ENCODE assay signal across 8 mouse cellular contexts in the genomic region with DNA sequence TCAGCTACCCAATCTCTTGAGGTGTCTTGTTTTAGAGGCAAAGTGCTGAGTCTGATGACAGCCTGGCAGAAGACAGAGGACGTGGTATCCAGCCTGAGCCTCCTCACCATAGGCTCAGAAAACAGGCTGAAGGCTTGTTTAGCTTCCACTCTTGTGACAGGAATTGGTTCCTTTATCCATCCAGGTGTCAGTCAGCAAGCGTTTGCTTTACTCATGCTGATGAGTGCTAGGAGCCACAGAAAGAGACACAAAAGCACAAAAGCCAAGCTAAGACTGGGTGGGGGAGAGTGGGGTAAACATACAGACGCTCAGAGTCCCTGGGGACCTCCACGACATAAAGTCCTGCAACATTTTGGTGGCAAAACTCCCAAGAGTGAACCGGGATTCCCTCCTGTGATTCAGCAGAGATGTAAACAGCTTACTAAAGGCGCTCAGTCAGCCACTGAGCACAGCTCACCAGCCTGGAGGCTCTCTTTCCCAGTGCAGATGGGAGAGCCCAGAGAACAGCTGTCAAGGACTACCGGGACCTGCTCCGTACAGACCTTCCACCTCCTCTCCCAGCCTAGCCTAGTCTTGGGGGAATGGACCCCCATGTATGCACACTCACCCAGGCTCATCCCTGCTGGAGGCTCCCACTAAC. TPM values are rescaled to one million over a fixed set of nuclear protein-coding genes. Genes with fewer than 3 reads are reported as not detected.
DNase-seq lines count a peak whose midpoint lies in the region; ATAC-seq lines count a peak whose summit lies in the region.

No protein-coding gene starts in this region.

- peaks cover 3% of the 10 kb centered on the region; the same call in 1 of the 2 replicates for H3K9me3 ChIP-seq in heart, embryonic 10.5 days
- peaks cover 8% of the 10 kb centered on the region; the same call in 1 of the 2 replicates for H3K9me3 ChIP-seq in heart, embryonic 16.5 days (replicated peaks; ENCODE audit: control insufficient read depth, low read length)
- H3K9me3 ChIP-seq in liver, embryonic 16.5 days (replicated peaks; ENCODE audit: control insufficient read depth, low read length) = no peaks in the 10 kb centered on the region; the same call in 1 of the 2 replicates

- no peaks in the 10 kb centered on the region; the same call in 1 of the 2 replicates for H3K36me3 ChIP-seq in heart, embryonic 10.5 days
- H3K36me3 ChIP-seq in heart, embryonic 16.5 days (ENCODE audit: control insufficient read depth, insufficient read depth) = no peaks in the 10 kb centered on the region
- H3K36me3 ChIP-seq in liver, embryonic 16.5 days (ENCODE audit: control insufficient read depth, insufficient read depth) = no peaks in the 10 kb centered on the region

- DNase-seq in heart, embryonic 10.5 days (ENCODE audit: low spot score) = peak; percentile 74
- no peak for DNase-seq in heart, adult 11 months
- peak; percentile 7 for DNase-seq in Muller cell, postnatal 12 days (ENCODE audit: inconsistent ontology term)
- DNase-seq in urinary bladder, adult 18-20 months (ENCODE audit: low spot score in 2 of 2) = no peak
- no peak for DNase-seq in left cerebral cortex, postnatal 14 days (ENCODE audit: low spot score in 2 of 2)
- DNase-seq in yolk sac, embryonic 10.5 days (ENCODE audit: low spot score) = no peak

- H3K4me2 ChIP-seq in heart, embryonic 16.5 days (ENCODE audit: low read depth, low read length) = peak overlapping the region; percentile 69
- H3K4me2 ChIP-seq in liver, embryonic 16.5 days (ENCODE audit: low read depth, low read length) = peak overlapping the region; percentile 87

- peaks cover 24% of the 10 kb centered on the region for H3K27me3 ChIP-seq in heart, embryonic 10.5 days (ENCODE audit: insufficient read depth, poor library complexity, severe bottlenecking)
- H3K27me3 ChIP-seq in heart, embryonic 16.5 days (ENCODE audit: control insufficient read depth, insufficient read depth, low read length) = no peaks in the 10 kb centered on the region
- no peaks in the 10 kb centered on the region for H3K27me3 ChIP-seq in liver, embryonic 16.5 days (ENCODE audit: control insufficient read depth, insufficient read depth, low read depth, low read length)

- H3K9ac ChIP-seq in heart, embryonic 16.5 days (ENCODE audit: low read length) = no peak overlapping the region
- H3K9ac ChIP-seq in liver, embryonic 16.5 days (ENCODE audit: low read depth, low read length) = peak overlapping the region; percentile 76

- H3K27ac ChIP-seq in heart, embryonic 10.5 days = peak overlapping the region; percentile 83
- no peak overlapping the region for H3K27ac ChIP-seq in heart, embryonic 16.5 days (ENCODE audit: low read length)
- peak overlapping the region; percentile 97 for H3K27ac ChIP-seq in liver, embryonic 16.5 days (ENCODE audit: low read length)

- intact Hi-C loops in left cerebral cortex, postnatal 14 days (cut with DNase I) = loop anchor here (5.0 kb wide), 1 partner anchor 34 kb away; no protein-coding TSS in a partner anchor

- ATAC-seq in heart, embryonic 16.5 days (replicated peaks; ENCODE audit: extremely low read depth, insufficient read depth, low FRiP score) = no peak
- ATAC-seq in liver, embryonic 16.5 days (ENCODE audit: low read depth) = peak; percentile 14

- peak overlapping the region; percentile 54 for H3K4me3 ChIP-seq in heart, embryonic 10.5 days
- H3K4me3 ChIP-seq in heart, embryonic 16.5 days (ENCODE audit: low read length) = peak overlapping the region; percentile 40; the same call in 1 of the 2 replicates
- peak overlapping the region; percentile 60 for H3K4me3 ChIP-seq in liver, embryonic 16.5 days (ENCODE audit: low read depth, low read length)

- H3K4me1 ChIP-seq in heart, embryonic 10.5 days = peaks cover 31% of the 10 kb centered on the region
- H3K4me1 ChIP-seq in heart, embryonic 16.5 days (ENCODE audit: control insufficient read depth, insufficient read depth, low read length) = peaks cover 15% of the 10 kb centered on the region
- peaks cover 62% of the 10 kb centered on the region for H3K4me1 ChIP-seq in liver, embryonic 16.5 days (ENCODE audit: control insufficient read depth, low read depth, low read length)

- 15% methylated on average over 8 of the region's 8 CpGs for WGBS in heart, embryonic 10.5 days
- 24% methylated on average over 8 of the region's 8 CpGs for WGBS in heart, embryonic 16.5 days
- 18% methylated on average over 8 of the region's 8 CpGs for WGBS in liver, embryonic 16.5 days (ENCODE audit: insufficient replicate concordance)

RNA-seq across cellular contexts. Expression of a gene that starts 10.3 kb away (rescaled TPM):
- polyA plus RNA-seq in heart, embryonic 10.5 days (2016; fragmentation: Nextera tagmentation; extraction: Ambion mirVana) = 88.9 and 128 TPM in 2 replicates
- polyA plus RNA-seq in heart, embryonic 16.5 days (2015; fragmentation: Nextera tagmentation; extraction: Ambion mirVana) = 14.9 TPM in 2 replicates
- polyA plus RNA-seq in liver, embryonic 16.5 days (2015; fragmentation: Nextera tagmentation; extraction: Ambion mirVana) = 1,073 and 1,144 TPM in 2 replicates
- 1 to 10 TPM; 1.2 to 1.3 TPM for total RNA-seq in left cerebral cortex, postnatal 14 days (2021)

RNA-seq across cellular contexts. Expression of a gene that starts 16.9 kb away (rescaled TPM):
- 0.74 and 1.8 TPM in 2 replicates for polyA plus RNA-seq in heart, embryonic 10.5 days (2016; fragmentation: Nextera tagmentation; extraction: Ambion mirVana)
- 0.72 and 1.3 TPM in 2 replicates for polyA plus RNA-seq in heart, embryonic 16.5 days (2015; fragmentation: Nextera tagmentation; extraction: Ambion mirVana)
- polyA plus RNA-seq in liver, embryonic 16.5 days (2015; fragmentation: Nextera tagmentation; extraction: Ambion mirVana) = 2.1 and 2.2 TPM in 2 replicates
- 100 to 1,000 TPM; 399 to 416 TPM for total RNA-seq in left cerebral cortex, postnatal 14 days (2021)

RNA-seq across cellular contexts. Expression of a gene that starts 31.4 kb away (rescaled TPM):
- polyA plus RNA-seq in heart, embryonic 10.5 days (2016; fragmentation: Nextera tagmentation; extraction: Ambion mirVana) = 313 and 314 TPM in 2 replicates
- 308 and 331 TPM in 2 replicates for polyA plus RNA-seq in heart, embryonic 16.5 days (2015; fragmentation: Nextera tagmentation; extraction: Ambion mirVana)
- polyA plus RNA-seq in liver, embryonic 16.5 days (2015; fragmentation: Nextera tagmentation; extraction: Ambion mirVana) = 454 and 500 TPM in 2 replicates
- 10 to 100 TPM; 71.0 to 71.3 TPM for total RNA-seq in left cerebral cortex, postnatal 14 days (2021)

RNA-seq across cellular contexts. Expression of a gene that starts 53.8 kb away (rescaled TPM):
- 109 and 151 TPM in 2 replicates for polyA plus RNA-seq in heart, embryonic 10.5 days (2016; fragmentation: Nextera tagmentation; extraction: Ambion mirVana)
- polyA plus RNA-seq in heart, embryonic 16.5 days (2015; fragmentation: Nextera tagmentation; extraction: Ambion mirVana) = 215 and 234 TPM in 2 replicates
- polyA plus RNA-seq in liver, embryonic 16.5 days (2015; fragmentation: Nextera tagmentation; extraction: Ambion mirVana) = 103 and 118 TPM in 2 replicates
- total RNA-seq in left cerebral cortex, postnatal 14 days (2021) = 10 to 100 TPM; 74.3 to 78.5 TPM

RNA-seq across cellular contexts. Expression of a gene that starts 56.8 kb away (rescaled TPM):
- polyA plus RNA-seq in heart, embryonic 10.5 days (2016; fragmentation: Nextera tagmentation; extraction: Ambion mirVana) = 60.4 and 75.4 TPM in 2 replicates
- 57.8 and 58.9 TPM in 2 replicates for polyA plus RNA-seq in heart, embryonic 16.5 days (2015; fragmentation: Nextera tagmentation; extraction: Ambion mirVana)
- 44.5 and 46.4 TPM in 2 replicates for polyA plus RNA-seq in liver, embryonic 16.5 days (2015; fragmentation: Nextera tagmentation; extraction: Ambion mirVana)
- total RNA-seq in left cerebral cortex, postnatal 14 days (2021) = 100 to 1,000 TPM; 104 to 108 TPM

Comparison
In these comparisons a context has a peak if more than half of its experiments do, and no peak if none do; other contexts are left out.
1. DNase-seq: peak in heart, embryonic 10.5 days (single experiment) and Muller cell, postnatal 12 days (single experiment); none in heart, adult 11 months (single experiment), urinary bladder, adult 18-20 months (0 of 2), left cerebral cortex, postnatal 14 days (0 of 2) and yolk sac, embryonic 10.5 days (single experiment).
2. Peak in every context shown above with its lines, with median percentiles within 50 percentile points of each other: H3K4me3 ChIP-seq.